Mouse (Mus musculus): ENCODE measurements around the gene Med16.

The Med16 gene

GRCm38 (mm10) chr10:79908167-79909091 lies at the start of gene Med16:
Med16 (minus strand) TSS chr10:79908923.
- DNase-seq, result peak; percentile 99

GRCm38 (mm10) chr10:79958140-79958816 lies 49.6 kb upstream of the Med16 start:
- DNase-seq, result peak; percentile 89

DNA sequence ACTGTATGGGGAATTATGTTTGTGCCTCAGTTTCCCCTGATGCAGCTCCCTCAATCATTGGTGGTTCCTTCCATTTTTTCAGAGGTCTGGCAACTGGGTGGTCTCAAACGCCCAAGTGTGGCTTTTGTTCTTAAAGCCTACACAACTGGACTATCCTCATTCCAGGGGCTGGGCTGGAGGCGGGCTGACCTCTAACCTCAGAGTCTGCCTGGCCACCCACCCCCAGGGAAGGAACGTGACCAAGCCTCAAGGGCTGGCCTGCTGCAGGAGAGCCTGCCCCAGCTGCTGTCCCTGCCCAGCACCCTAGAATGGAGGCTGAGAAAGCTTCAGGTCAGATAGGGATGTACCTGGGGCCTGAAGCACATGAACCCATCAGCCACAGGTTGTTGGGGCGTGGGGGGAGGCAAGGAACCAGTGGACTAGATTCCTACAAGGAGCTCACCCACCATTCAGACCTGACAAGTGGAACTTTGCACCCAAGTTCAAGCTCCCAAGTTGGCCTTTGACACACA lies 48.0 kb upstream of the Med16 start:
- no peak for DNase-seq

DNA sequence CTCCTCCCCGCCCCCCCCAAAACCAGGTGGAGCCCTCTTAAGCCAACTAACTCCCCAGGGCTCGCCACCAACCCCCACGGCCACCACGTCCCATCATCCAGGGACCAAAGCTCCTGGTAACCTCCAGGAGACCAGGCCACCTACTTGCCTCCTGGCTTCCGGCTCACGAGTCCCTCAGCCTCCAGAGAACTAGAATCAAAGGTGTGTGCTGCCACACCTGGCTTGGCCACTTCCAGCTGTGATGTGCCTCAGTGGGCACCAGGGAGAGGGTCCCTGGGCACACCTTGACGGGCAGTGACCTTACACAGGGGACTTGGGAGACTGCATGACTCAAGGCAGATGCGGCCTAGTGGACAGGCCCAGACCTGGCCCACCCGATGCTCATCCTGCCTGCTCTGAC lies 47.0 kb upstream of the Med16 start:
- no peak for DNase-seq

GRCm38 (mm10) chr10:79953946-79954345 lies 45.2 kb upstream of the Med16 start:
- peak; percentile 66 for DNase-seq

- DNase-seq, result no peak
These were observed 41.9 kb upstream of the Med16 start for GRCm38 (mm10) chr10:79950661-79951060.

GRCm38 (mm10) chr10:79949873-79950272 lies 41.1 kb upstream of the Med16 start:
- no peak for DNase-seq

DNA sequence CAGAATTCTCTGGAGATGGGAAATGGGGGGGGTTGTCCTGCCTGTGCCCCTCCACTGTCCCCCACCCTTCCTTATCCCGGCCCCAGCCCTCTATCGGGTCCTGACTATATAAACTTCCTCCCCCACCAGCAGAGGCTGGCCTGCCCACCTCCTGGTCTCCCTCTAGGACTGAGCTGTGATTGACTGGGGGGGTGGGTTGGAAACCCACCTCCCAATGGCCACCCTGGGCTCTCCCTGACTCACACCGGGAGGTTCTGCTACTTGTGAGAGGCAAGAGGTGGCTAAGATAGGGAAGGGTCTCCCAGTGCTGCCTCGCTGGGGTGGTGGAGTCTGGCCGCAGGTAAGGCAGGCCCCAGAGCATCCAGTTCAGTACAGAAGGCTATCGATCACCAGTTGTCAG lies 38.8 kb upstream of the Med16 start:
- no peak for DNase-seq

- no peak for DNase-seq
These were observed 38.1 kb upstream of the Med16 start for GRCm38 (mm10) chr10:79946752-79947322.

GRCm38 (mm10) chr10:79945507-79946234 lies 36.9 kb upstream of the Med16 start:
- DNase-seq, result no peak

DNA sequence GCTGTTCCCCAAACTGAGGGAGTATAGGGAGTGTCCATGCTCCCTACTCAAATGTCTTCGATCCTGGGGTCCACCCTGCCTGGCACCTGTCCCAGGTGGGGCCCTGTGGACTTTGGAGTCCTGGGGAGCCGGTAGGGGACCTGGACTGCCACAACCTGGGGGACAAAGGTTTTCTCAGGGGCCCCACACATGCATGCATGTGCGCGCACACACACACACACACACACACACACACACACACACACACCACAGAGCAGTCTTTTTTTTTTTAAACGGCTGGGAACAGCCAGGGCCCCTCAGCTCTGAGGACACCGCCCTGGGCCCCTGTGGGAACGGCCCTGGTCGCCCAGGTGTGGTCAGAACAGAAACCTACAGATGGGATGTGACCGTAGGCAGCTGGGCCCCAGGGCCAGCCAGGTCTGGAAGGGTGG lies 34.8 kb upstream of the Med16 start:
- DNase-seq, result no peak

DNA sequence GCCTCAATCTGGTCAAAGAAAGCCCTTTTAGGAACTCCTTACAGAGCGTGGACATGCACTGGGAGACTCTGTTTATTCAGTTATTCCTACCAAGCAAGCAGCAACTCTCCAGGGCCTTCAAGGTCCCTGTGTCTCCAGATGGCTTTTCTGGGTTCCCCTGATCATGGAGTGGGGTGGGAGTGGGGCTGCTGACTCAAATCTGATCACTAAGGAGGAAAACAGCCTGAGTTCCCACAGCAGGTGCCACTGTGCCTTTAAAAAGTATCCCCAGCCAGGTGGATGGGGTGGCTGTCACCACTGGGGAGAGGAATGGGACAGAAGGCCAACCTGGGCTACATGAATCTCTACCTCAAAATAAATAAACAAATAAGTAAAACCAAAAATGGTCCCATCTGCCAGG lies 34.3 kb upstream of the Med16 start:
- no peak for DNase-seq

- DNase-seq, result no peak
These were observed 32.0 kb upstream of the Med16 start for GRCm38 (mm10) chr10:79940749-79941148.

DNA sequence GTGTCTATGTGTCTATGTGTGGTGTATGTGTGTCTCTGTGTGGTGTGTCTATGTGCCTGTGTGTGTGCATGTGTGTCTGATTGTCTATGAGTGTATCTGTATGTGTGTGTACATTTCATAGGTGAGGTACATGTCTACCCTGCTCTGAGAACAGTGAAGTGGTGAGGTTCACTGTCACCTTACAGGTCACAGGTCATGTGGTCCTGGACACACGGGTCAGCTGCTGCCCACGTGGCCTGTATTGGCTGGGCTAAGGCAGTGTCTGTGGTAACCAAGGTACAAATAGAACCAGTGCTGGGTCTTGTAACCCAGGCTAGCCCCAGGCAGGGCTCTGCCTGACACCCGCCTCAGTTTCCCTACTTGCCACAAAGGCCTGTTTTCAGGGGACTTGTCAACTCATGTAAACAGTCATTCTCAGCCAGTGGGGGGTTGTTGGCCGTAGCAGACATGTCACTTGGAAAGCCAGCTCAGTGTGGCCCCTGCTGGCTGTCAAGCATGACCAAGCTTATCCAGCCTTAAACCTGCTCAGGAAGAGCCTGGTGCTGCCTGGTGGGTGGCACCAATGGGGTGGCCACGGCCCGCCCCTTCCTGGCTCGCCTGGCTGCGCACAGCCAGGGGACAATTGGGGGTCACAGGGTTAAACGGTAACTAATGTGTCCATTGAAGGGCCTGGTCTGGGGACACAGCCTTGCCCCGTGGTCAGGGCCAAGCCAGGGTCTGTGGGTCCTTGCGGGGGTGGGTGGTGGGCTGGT lies 29.2 kb upstream of the Med16 start:
- no peak for DNase-seq

GRCm38 (mm10) chr10:79936911-79937441 lies 28.3 kb upstream of the Med16 start:
- peak; percentile 64 for DNase-seq

DNA sequence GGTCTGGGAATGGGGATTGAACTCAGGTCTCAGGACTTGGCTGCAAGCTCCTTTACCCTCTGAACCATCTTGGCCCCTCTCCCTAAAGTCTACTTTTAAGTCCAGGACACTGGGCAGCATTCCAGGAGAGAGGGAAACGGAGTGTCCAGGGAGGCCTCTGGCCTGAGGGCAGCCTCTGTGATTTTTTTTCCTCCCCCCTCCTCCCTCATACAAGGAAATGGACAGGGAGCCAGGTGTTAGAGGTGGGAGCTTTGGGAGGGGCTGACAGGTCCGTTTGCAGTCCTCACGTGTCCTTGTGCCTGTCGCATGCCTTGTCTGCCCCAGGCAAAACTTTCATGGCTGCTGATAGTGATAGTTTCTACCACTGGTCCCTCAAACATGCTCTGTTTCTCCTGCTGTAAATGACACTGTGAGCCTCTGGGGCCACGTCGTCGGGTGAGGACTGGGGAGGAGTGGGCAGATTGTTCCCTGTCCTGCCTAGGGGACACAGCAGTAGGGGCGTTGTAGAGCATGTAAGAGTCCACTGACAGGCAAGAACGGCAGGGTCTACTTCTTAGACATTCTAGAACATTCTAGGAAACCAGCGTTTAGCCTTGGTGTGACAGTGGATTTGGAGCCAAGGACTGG lies 27.7 kb upstream of the Med16 start:
- DNase-seq, result no peak

DNA sequence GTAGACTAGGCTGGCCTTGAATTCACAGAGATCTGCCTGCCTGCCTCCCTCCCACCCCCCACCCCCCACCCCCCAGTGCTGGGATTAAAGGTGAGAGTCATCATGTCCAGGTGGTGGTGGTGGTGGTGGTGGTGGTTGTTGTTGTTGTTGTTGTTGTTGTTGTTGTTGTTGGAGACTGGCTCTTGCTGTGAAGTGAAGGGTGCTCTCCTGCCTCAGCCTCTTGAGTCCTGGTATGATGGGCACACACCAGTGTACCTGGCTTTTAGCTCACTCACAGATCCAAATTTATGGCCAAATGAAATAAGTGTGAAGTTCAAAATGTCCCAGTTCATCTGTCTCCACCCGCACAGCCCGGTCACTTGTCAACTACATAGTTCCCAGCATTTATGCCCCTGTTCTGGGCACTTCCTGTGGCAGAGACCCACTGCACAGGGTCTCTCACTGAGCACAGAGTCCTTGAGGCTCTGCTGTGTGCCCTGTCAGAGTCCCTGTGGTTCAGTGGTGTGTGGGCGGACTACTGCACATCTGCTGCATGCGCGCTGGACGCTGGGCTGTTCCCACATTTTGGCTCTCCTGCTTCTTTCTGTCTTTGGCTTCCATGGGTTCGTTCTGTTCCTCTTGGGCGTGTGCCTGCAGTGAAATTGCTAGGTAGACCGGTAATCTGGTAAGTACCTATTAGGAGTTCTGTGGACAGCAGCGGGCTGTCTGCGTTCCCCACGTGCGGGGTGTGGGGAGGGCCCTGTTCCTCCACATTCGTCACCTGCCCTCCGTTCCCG lies 26.3 kb upstream of the Med16 start:
- no peak for DNase-seq

DNA sequence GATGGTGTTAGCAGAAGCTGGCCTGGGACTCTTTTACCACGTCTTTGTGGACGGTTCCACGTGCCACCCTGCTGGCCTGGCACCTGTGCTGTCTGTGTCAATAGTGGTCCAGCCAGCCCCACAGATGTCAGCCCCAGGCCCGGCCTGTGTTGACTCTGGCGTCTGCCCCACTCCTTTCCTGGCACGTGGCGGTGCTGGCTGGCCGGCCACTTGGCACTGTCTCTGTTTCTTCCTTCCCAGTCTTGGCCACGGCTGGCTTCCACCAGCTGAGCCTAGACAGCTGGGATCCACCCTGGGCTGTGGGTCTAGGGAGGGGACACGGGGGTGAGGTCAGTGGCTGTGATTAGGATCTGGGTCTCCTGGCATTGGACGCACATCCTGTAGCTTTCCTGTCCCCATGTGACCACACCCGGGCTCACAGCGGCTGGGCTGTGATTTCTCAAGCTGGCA lies 25.6 kb upstream of the Med16 start:
- no peak for DNase-seq

DNA sequence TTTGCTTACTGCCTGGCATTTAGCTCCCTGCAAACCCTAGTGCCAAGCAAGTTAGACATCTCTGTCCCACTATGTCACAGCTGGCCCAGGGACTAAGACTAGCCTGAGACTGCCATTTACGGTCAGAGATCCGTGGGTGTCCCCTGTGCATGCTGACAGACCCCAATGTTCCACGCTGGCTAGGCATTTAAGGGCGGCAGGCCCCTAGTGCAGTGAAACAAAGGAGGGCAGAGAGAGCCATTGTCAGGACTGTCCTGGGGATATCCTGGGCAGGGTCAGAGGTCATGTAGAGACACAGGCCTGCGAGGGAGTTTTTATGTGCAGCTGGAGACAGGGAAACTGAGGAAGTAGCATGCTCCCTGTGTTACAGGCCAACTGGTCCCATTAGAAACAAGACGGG lies 25.1 kb upstream of the Med16 start:
- DNase-seq, result no peak

GRCm38 (mm10) chr10:79933145-79933679 lies 24.5 kb upstream of the Med16 start:
- no peak for DNase-seq

Measured in thymus, postnatal 14 days (tissue).